Mouse (Mus musculus): ENCODE data around the gene S100pbp. TPM values are rescaled to one million over a fixed set of nuclear protein-coding genes. Genes with fewer than 3 reads are reported as not detected.

Gene S100pbp
- 16.9 and 17.2 TPM in 2 replicates for polyA plus RNA-seq (2015; fragmentation: Nextera tagmentation; extraction: Ambion mirVana)

GRCm38 (mm10) chr4:129189542-129190519 lies at the start of gene S100pbp, which contains the start of gene Yars:
TSS of gene S100pbp (minus strand) at chr4:129189727.
TSS of gene Yars (plus strand) at chr4:129189760.
- H3K9me3 ChIP-seq (ENCODE audit: control insufficient read depth, low read length) = no peaks in the 10 kb centered on the region
- no peaks in the 10 kb centered on the region for H3K36me3 ChIP-seq (ENCODE audit: control insufficient read depth, insufficient read depth)
- ATAC-seq = peak; percentile 87
- H3K27ac ChIP-seq (ENCODE audit: low read length) = peak within 1 kb of the TSS; percentile 91
- peaks cover 24% of the 10 kb centered on the region for H3K4me1 ChIP-seq (replicated peaks; ENCODE audit: control insufficient read depth, insufficient read depth, low read length)
- WGBS = under 1% methylated on average over 56 of the region's 58 CpGs
- H3K9ac ChIP-seq (replicated peaks; ENCODE audit: low read depth, low read length) = peak within 1 kb of the TSS; percentile 72
- H3K4me3 ChIP-seq (replicated peaks; ENCODE audit: low read length) = peak within 1 kb of the TSS; percentile 68
- peak within 1 kb of the TSS; percentile 71 for H3K4me2 ChIP-seq (ENCODE audit: low read length)
- no peaks in the 10 kb centered on the region for H3K27me3 ChIP-seq (replicated peaks; ENCODE audit: control insufficient read depth, insufficient read depth, low read length)

- no peaks in the 10 kb centered on the region for H3K36me3 ChIP-seq (ENCODE audit: control insufficient read depth, insufficient read depth)
- peak overlapping the region; percentile 73 for H3K9ac ChIP-seq (replicated peaks; ENCODE audit: low read depth, low read length)
- ATAC-seq = peak; percentile 82
- peak overlapping the region; percentile 94 for H3K4me2 ChIP-seq (ENCODE audit: low read length)
- H3K27ac ChIP-seq (ENCODE audit: low read length) = no peak overlapping the region
- WGBS = under 1% methylated on average over 16 of the region's 29 CpGs
- H3K4me3 ChIP-seq (replicated peaks; ENCODE audit: low read length) = peak overlapping the region; percentile 72
- H3K27me3 ChIP-seq (replicated peaks; ENCODE audit: control insufficient read depth, insufficient read depth, low read length) = 0 out of 2 replicates have a peak, but pooled peaks cover 3% of the 10 kb centered on the region
- peaks cover 20% of the 10 kb centered on the region for H3K4me1 ChIP-seq (replicated peaks; ENCODE audit: control insufficient read depth, insufficient read depth, low read length)
- no peaks in the 10 kb centered on the region for H3K9me3 ChIP-seq (ENCODE audit: control insufficient read depth, low read length)
Measured at GRCm38 (mm10) chr4:129239075-129239474, 49.5 kb upstream of the S100pbp start.

GRCm38 (mm10) chr4:129238579-129239016 lies 49.1 kb upstream of the S100pbp start:
- Histone ChIP-seq H3K4me1 (replicated peaks; ENCODE audit: control insufficient read depth, insufficient read depth, low read length) (peaks cover 20% of the 10 kb centered on the region), H3K4me3 (replicated peaks; ENCODE audit: low read length) (peak overlapping the region; percentile 72), H3K27ac (ENCODE audit: low read length) (no peak overlapping the region), H3K36me3 (ENCODE audit: control insufficient read depth, insufficient read depth) (no peaks in the 10 kb centered on the region), H3K27me3 (replicated peaks; ENCODE audit: control insufficient read depth, insufficient read depth, low read length) (0 out of 2 replicates have a peak, but pooled peaks cover 3% of the 10 kb centered on the region), H3K9me3 (ENCODE audit: control insufficient read depth, low read length) (no peaks in the 10 kb centered on the region), H3K4me2 (ENCODE audit: low read length) (peak overlapping the region; percentile 94), H3K9ac (replicated peaks; ENCODE audit: low read depth, low read length) (peak overlapping the region; percentile 73)
- WGBS = under 1% methylated on average over 23 of the region's 23 CpGs
- peak; percentile 74 for ATAC-seq

GRCm38 (mm10) chr4:129237843-129238441 lies 48.4 kb upstream of the S100pbp start:
- Histone ChIP-seq H3K4me3 (replicated peaks; ENCODE audit: low read length) (peak overlapping the region; percentile 72), H3K27me3 (replicated peaks; ENCODE audit: control insufficient read depth, insufficient read depth, low read length) (0 out of 2 replicates have a peak, but pooled peaks cover 3% of the 10 kb centered on the region), H3K27ac (ENCODE audit: low read length) (no peak overlapping the region), H3K9ac (replicated peaks; ENCODE audit: low read depth, low read length) (peak overlapping the region; percentile 73; the same call in 1 of the 2 replicates), H3K4me1 (replicated peaks; ENCODE audit: control insufficient read depth, insufficient read depth, low read length) (peaks cover 20% of the 10 kb centered on the region), H3K36me3 (ENCODE audit: control insufficient read depth, insufficient read depth) (no peaks in the 10 kb centered on the region), H3K4me2 (ENCODE audit: low read length) (peak overlapping the region; percentile 94), H3K9me3 (ENCODE audit: control insufficient read depth, low read length) (no peaks in the 10 kb centered on the region)
- WGBS = 8% methylated on average over 21 of the region's 21 CpGs
- no peak for ATAC-seq

- Histone ChIP-seq H3K36me3 (ENCODE audit: control insufficient read depth, insufficient read depth) (no peaks in the 10 kb centered on the region), H3K4me1 (replicated peaks; ENCODE audit: control insufficient read depth, insufficient read depth, low read length) (peaks cover 13% of the 10 kb centered on the region), H3K4me3 (replicated peaks; ENCODE audit: low read length) (no peak overlapping the region), H3K4me2 (ENCODE audit: low read length) (no peak overlapping the region), H3K27ac (ENCODE audit: low read length) (no peak overlapping the region), H3K9me3 (ENCODE audit: control insufficient read depth, low read length) (no peaks in the 10 kb centered on the region), H3K9ac (replicated peaks; ENCODE audit: low read depth, low read length) (no peak overlapping the region), H3K27me3 (replicated peaks; ENCODE audit: control insufficient read depth, insufficient read depth, low read length) (0 out of 2 replicates have a peak, but pooled peaks cover 3% of the 10 kb centered on the region)
- ATAC-seq = no peak
- 88% methylated on average over 8 of the region's 8 CpGs for WGBS
Measured at GRCm38 (mm10) chr4:129236236-129236813, 46.8 kb upstream of the S100pbp start.

- H3K4me1 ChIP-seq (replicated peaks; ENCODE audit: control insufficient read depth, insufficient read depth, low read length) = peaks cover 13% of the 10 kb centered on the region
- H3K9me3 ChIP-seq (ENCODE audit: control insufficient read depth, low read length) = no peaks in the 10 kb centered on the region
- H3K27ac ChIP-seq (ENCODE audit: low read length) = no peak overlapping the region
- H3K4me2 ChIP-seq (ENCODE audit: low read length) = no peak overlapping the region
- H3K9ac ChIP-seq (replicated peaks; ENCODE audit: low read depth, low read length) = no peak overlapping the region
- 85% methylated on average over 3 of the region's 3 CpGs for WGBS
- no peak overlapping the region for H3K4me3 ChIP-seq (replicated peaks; ENCODE audit: low read length)
- ATAC-seq = no peak
- H3K36me3 ChIP-seq (ENCODE audit: control insufficient read depth, insufficient read depth) = no peaks in the 10 kb centered on the region
- H3K27me3 ChIP-seq (replicated peaks; ENCODE audit: control insufficient read depth, insufficient read depth, low read length) = 0 out of 2 replicates have a peak, but pooled peaks cover 3% of the 10 kb centered on the region
Measured at GRCm38 (mm10) chr4:129235147-129235546, 45.6 kb upstream of the S100pbp start.

GRCm38 (mm10) chr4:129234488-129234887 lies 45.0 kb upstream of the S100pbp start:
- Histone ChIP-seq H3K36me3 (ENCODE audit: control insufficient read depth, insufficient read depth) (no peaks in the 10 kb centered on the region), H3K4me3 (replicated peaks; ENCODE audit: low read length) (no peak overlapping the region), H3K27ac (ENCODE audit: low read length) (no peak overlapping the region), H3K9me3 (ENCODE audit: control insufficient read depth, low read length) (no peaks in the 10 kb centered on the region), H3K4me1 (replicated peaks; ENCODE audit: control insufficient read depth, insufficient read depth, low read length) (peaks cover 13% of the 10 kb centered on the region), H3K4me2 (ENCODE audit: low read length) (no peak overlapping the region), H3K9ac (replicated peaks; ENCODE audit: low read depth, low read length) (no peak overlapping the region), H3K27me3 (replicated peaks; ENCODE audit: control insufficient read depth, insufficient read depth, low read length) (no peaks in the 10 kb centered on the region)
- ATAC-seq = no peak
- WGBS = 83% methylated on average over 7 of the region's 7 CpGs

- H3K4me1 ChIP-seq (replicated peaks; ENCODE audit: control insufficient read depth, insufficient read depth, low read length) = peaks cover 6% of the 10 kb centered on the region
- H3K36me3 ChIP-seq (ENCODE audit: control insufficient read depth, insufficient read depth) = no peaks in the 10 kb centered on the region
- ATAC-seq = no peak
- no peaks in the 10 kb centered on the region for H3K27me3 ChIP-seq (replicated peaks; ENCODE audit: control insufficient read depth, insufficient read depth, low read length)
- H3K9ac ChIP-seq (replicated peaks; ENCODE audit: low read depth, low read length) = no peak overlapping the region
- H3K9me3 ChIP-seq (ENCODE audit: control insufficient read depth, low read length) = no peaks in the 10 kb centered on the region
- H3K4me2 ChIP-seq (ENCODE audit: low read length) = no peak overlapping the region
- H3K4me3 ChIP-seq (replicated peaks; ENCODE audit: low read length) = no peak overlapping the region
- WGBS = 88% methylated on average over 9 of the region's 9 CpGs
- no peak overlapping the region for H3K27ac ChIP-seq (ENCODE audit: low read length)
Measured at GRCm38 (mm10) chr4:129232561-129233360, 43.2 kb upstream of the S100pbp start.

All from forebrain, embryonic 16.5 days (tissue).